Mouse (Mus musculus) heart, postnatal 14 days (tissue): ENCODE measurements around the gene Fkbp14. TPM values are rescaled to one million over a fixed set of nuclear protein-coding genes. Genes with fewer than 3 reads are reported as not detected.
A peak's percentile ranks its signal among the peaks of the same experiment; 100 is the strongest.

ENCODE experiments used
- DNase-seq, 2 experiments: peaks; one replicate each; pipeline ENCODE4 v3.0.0; 2021 to 2022
- intact Hi-C: fragments of 180-260 bp; cut with DNase I; formaldehyde crosslinking; loops from one replicate; pipeline ENCODE4 v1.15.1; 2025
- long read RNA-seq, 2 experiments: library from polyadenylated mRNA; stranded (forward); transcript quantifications; one replicate each; pipeline ENCODE4 v2.0.0; 2021
- total RNA-seq, 2 experiments: library from RNA; stranded (reverse); gene quantifications; 2 replicates each; pipeline ENCODE4 v1.2.3; 2021

The Fkbp14 gene
- 10 to 100 TPM; 11.8 to 11.9 TPM for total RNA-seq
- long read RNA-seq, experiment 1, transcript Fkbp14-201 (4 exons, 2,694 nt): major isoform, 12 of 16 reads
- long read RNA-seq, experiment 1, partial matches to known transcripts: 1 of 16 reads
- long read RNA-seq, experiment 1, other reads (novel, unspliced or antisense): 3 of 16 reads
- long read RNA-seq, experiment 2, transcript Fkbp14-201 (4 exons, 2,694 nt): major isoform, 9 of 9 reads
- long read RNA-seq, experiment 2, partial matches to known transcripts: 0 of 9 reads
- long read RNA-seq, experiment 2, other reads (novel, unspliced or antisense): 0 of 9 reads

- DNase-seq: no peak
- intact Hi-C loops: loop anchor here (5.0 to 10.0 kb wide), 2 partner anchors 220 to 398 kb away; partner anchors contain the start of genes Ggct and Znrf2
Measured at GRCm38 (mm10) chr6:54597208-54597607, at the start of gene Fkbp14. Gene Fkbp14, minus strand, starts transcription at chr6:54597308.

GRCm38 (mm10) chr6:54643181-54643580 is 46.1 kb upstream of the Fkbp14 start:
- intact Hi-C loops: no loop called here
- no peak for DNase-seq

- intact Hi-C loops: no loop called here
- DNase-seq: no peak
Measured at GRCm38 (mm10) chr6:54641953-54642352, 44.8 kb upstream of the Fkbp14 start.

- intact Hi-C loops: no loop called here
- no peak for DNase-seq
Measured at GRCm38 (mm10) chr6:54639877-54640276, 42.8 kb upstream of the Fkbp14 start.

- intact Hi-C loops: no loop called here
- DNase-seq: peak in 1 of 2 experiments; percentile 22
Measured at GRCm38 (mm10) chr6:54631462-54631861, 34.4 kb upstream of the Fkbp14 start.

- intact Hi-C loops: loop anchor here (2.0 kb wide), 1 partner anchor 43 kb away; no protein-coding TSS in a partner anchor
- peak; percentile 17 to 21 for DNase-seq
Measured at GRCm38 (mm10) chr6:54629734-54630133, 32.6 kb upstream of the Fkbp14 start.

- DNase-seq: no peak
- intact Hi-C loops: loop anchor here (2.0 kb wide), 1 partner anchor 42 kb away; no protein-coding TSS in a partner anchor
Measured at GRCm38 (mm10) chr6:54628381-54628780, 31.3 kb upstream of the Fkbp14 start.

GRCm38 (mm10) chr6:54620357-54620756 is 23.2 kb upstream of the Fkbp14 start:
- intact Hi-C loops: no loop called here
- DNase-seq: no peak

- intact Hi-C loops: no loop called here
- DNase-seq: no peak
Measured at GRCm38 (mm10) chr6:54619530-54619929, 22.4 kb upstream of the Fkbp14 start.

- intact Hi-C loops: no loop called here
Measured at GRCm38 (mm10) chr6:54617363-54617762, 20.3 kb upstream of the Fkbp14 start.

GRCm38 (mm10) chr6:54606241-54606640 is 9.1 kb upstream of the Fkbp14 start:
- intact Hi-C loops: no loop called here
- DNase-seq: no peak

More at GRCm38 (mm10) chr6:54617363-54617762, 20.3 kb upstream of the Fkbp14 start:
- DNase-seq: no peak

- DNase-seq: peak; percentile 21 to 48
Measured at GRCm38 (mm10) chr6:54604001-54604715, 7.0 kb upstream of the Fkbp14 start.

GRCm38 (mm10) chr6:54602891-54603290 is 5.8 kb upstream of the Fkbp14 start:
- intact Hi-C loops: no loop called here
- DNase-seq: no peak

More at GRCm38 (mm10) chr6:54604001-54604715, 7.0 kb upstream of the Fkbp14 start:
- intact Hi-C loops: no loop called here

- DNase-seq: no peak
- intact Hi-C loops: no loop called here
Measured at GRCm38 (mm10) chr6:54600681-54601347, 3.7 kb upstream of the Fkbp14 start.

GRCm38 (mm10) chr6:54597711-54598110 is 603 bp upstream of the Fkbp14 start:
- intact Hi-C loops: loop anchor here (5.0 to 10.0 kb wide), 2 partner anchors 220 to 397 kb away; partner anchors contain the start of genes Ggct and Znrf2
- DNase-seq: no peak

GRCm38 (mm10) chr6:54595330-54595878 is 1.7 kb downstream of the Fkbp14 start:
- intact Hi-C loops: loop anchor here (2.0 to 10.0 kb wide), 3 partner anchors 89 to 399 kb away; partner anchors contain the start of genes Ggct and Znrf2
- DNase-seq: no peak

GRCm38 (mm10) chr6:54594469-54595329 is 2.4 kb downstream of the Fkbp14 start, which contains the start of gene Plekha8:
Gene Plekha8, plus strand, starts transcription at chr6:54595111.
- intact Hi-C loops: loop anchor here (2.0 to 10.0 kb wide), 3 partner anchors 90 to 400 kb away; partner anchors contain the start of genes Ggct and Znrf2
- DNase-seq: peak; percentile 97

GRCm38 (mm10) chr6:54593766-54594468 is 3.2 kb downstream of the Fkbp14 start:
- intact Hi-C loops: loop anchor here (2.0 to 10.0 kb wide), 2 partner anchors 91 to 401 kb away; partner anchors contain the start of gene Ggct
- no peak for DNase-seq
